Mouse (Mus musculus): Measurements from ENCODE around the gene Tefm. TPM values are rescaled to one million over a fixed set of nuclear protein-coding genes. Genes with fewer than 3 reads are reported as not detected.
A peak's percentile ranks its signal among the peaks of the same experiment; 100 is the strongest.
"Not testable (repeated sequence)": the region's sequence is repeated elsewhere in the genome, so short reads cannot be mapped to it uniquely, and the experiment has no call there.

The Tefm gene
- total RNA-seq (2015): 26.8 and 28.9 TPM in 2 replicates
- total RNA-seq (2017): 21.1 and 27.3 TPM in 2 replicates

DNA sequence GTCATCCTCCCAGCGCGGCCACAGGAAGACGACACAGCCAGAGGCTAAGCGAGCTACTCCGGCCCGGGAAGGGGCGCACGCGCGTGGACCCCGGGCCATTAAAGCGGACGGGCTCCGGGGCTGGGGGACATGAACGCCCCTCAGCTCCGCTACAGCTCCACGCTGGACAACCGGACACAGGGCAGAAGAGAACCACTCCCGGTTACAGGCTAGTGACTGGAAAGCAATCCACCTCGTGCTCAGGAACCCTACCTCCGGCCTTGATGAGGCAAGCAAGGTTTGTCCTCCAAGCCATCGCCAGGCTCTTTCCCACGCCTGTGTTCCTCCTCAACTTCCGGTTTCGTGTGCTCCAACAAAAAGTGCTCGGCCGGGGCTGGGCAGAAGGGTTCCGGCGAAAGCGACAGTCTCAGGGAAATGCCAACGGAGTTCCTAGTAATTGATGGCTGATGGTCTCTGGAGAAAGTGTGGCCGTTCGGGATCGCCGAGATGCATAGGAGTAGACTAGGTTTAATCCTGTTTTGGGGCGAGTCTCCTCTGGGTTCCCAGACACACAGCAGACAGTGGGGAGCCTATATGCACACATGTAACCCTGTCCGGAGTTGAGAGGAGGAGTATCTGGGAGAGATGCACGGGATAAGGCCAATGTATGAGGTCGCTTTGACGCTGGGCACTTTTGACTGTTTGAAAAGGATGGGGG, at the start of gene Tefm:
Tefm (minus strand) TSS at position 351 of the 697 bp plus-strand sequence.
- ATAC-seq (replicated peaks; ENCODE audit: poor library complexity): peak; percentile 94

GRCm38 (mm10) chr11:80190280-80190679, 48.3 kb upstream of the Tefm start:
- no peak for ATAC-seq (replicated peaks; ENCODE audit: poor library complexity)

DNA sequence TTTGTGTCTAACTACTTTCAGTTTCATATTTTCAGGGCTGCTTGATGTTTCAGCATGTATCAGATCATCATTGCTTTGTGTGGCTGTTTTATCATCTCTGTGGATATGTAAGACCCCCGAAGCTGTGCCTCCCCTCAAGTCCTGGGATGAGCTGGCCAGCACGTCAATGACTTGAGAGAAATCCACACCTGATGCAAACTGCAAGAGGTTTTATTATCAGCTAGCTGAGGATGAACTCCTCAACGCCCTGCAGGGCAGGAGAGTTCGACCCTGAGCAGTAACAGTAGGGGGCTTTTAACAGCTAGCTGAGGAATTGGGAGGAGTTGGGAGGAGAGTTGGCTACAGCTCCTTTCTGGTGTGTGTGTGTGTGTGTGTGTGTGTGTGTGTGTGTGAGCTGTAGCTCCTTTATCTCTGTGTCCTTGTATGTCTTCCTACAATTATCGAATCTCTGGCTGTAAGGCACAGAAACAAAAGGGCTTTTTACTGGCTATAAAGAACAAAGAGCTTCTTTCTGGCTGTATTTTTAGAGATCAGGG, 43.5 kb upstream of the Tefm start:
- not testable (repeated sequence) for ATAC-seq (replicated peaks; ENCODE audit: poor library complexity)

- no peak for ATAC-seq (replicated peaks; ENCODE audit: poor library complexity)
Measured at GRCm38 (mm10) chr11:80184531-80185071, 42.6 kb upstream of the Tefm start.

- ATAC-seq (replicated peaks; ENCODE audit: poor library complexity): peak; percentile 99
Measured at GRCm38 (mm10) chr11:80183705-80184255, 41.8 kb upstream of the Tefm start, which contains the start of gene Rnf135. Gene Rnf135 (plus strand): TSS chr11:80183851.

DNA sequence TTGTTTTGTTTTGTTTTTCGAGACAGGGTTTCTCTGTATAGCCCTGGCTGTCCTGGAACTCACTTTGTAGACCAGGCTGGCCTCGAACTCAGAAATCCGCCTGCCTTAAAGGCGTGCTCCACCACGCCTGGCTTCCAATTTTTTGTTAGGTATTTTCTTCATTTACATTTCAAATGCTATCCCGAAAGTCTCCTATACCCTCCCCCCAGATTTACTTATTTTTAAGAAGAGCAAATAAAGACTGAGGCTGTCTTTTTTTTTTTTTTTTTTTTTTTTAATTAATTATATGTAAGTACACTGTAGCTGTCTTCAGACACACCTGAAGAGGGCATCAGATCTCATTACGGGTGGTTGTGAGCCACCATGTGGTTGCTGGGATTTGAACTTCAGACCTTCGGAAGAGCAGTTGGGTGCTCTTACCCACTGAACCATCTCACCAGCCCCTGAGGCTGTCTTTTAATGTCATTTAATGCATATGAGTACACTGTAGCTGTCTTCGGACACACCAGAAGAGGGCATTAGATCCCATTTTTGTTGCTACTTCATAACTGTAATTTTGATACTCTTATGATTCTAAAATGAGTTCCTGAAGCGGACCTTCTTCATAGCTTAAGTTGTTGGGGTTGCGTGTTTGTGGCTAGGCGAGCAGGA, 41.2 kb upstream of the Tefm start:
- ATAC-seq (replicated peaks; ENCODE audit: poor library complexity): peak; percentile 51

GRCm38 (mm10) chr11:80181021-80181749, 39.2 kb upstream of the Tefm start:
- ATAC-seq (replicated peaks; ENCODE audit: poor library complexity): no peak

GRCm38 (mm10) chr11:80178316-80178715, 36.3 kb upstream of the Tefm start:
- ATAC-seq (replicated peaks; ENCODE audit: poor library complexity): no peak

GRCm38 (mm10) chr11:80176911-80177895, 35.2 kb upstream of the Tefm start:
- ATAC-seq (replicated peaks; ENCODE audit: poor library complexity): peak; percentile 37

DNA sequence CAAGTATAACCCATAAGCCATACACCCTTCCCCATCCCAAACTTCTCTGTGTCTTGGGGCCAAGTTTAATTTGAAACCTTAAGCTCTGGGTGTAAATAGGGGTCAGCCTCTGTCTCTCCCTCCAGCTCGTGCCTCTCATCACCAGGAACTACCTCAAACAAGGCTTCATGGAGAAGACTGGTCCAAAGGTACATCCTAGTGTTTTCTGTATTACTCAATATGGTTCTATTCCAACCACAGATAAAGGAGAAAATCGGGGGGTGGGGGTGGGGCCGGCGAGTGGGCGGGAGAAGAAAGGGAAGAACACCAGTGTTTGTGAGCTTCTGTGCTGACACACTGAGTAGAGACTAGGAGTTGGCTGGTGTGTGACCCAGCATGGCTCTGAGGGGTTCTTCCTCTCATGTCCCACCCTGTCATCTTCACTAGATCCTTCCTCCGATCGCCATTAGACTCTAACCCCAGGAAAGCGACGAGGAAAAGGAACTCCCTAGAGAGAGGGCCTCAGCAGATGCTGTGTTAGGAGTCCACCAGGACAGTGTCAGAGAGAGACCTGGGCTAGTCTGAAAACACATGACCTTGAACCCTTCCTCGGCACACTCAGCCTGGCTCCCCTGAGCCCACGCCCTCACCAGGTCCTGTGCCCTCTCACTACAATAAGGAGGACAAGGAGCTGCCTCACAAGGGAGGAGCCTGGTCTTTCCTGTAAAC, 32.1 kb upstream of the Tefm start:
- no peak for ATAC-seq (replicated peaks; ENCODE audit: poor library complexity)

DNA sequence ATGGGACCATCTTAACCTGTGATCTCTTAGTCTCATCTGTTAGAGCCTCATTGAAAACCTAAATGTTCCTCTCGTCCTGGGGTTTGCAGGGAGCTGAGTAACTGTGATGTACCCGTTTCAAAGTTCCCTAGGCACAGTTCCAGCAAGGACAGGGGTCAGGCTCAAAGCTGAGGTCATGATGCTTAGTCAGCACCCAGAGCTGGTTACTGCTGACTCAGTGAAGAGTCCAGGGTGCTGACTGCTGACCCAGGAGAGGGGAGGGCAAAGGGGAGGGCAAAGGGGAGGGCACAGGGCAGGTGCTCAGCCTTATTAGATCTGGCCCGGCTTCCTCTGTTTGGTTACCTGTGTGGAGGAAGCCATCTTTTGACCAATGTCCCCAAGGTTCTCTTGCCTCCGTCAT, 29.9 kb upstream of the Tefm start:
- ATAC-seq (replicated peaks; ENCODE audit: poor library complexity): no peak

- ATAC-seq (replicated peaks; ENCODE audit: poor library complexity): no peak
Measured at GRCm38 (mm10) chr11:80170351-80170750, 28.4 kb upstream of the Tefm start.

DNA sequence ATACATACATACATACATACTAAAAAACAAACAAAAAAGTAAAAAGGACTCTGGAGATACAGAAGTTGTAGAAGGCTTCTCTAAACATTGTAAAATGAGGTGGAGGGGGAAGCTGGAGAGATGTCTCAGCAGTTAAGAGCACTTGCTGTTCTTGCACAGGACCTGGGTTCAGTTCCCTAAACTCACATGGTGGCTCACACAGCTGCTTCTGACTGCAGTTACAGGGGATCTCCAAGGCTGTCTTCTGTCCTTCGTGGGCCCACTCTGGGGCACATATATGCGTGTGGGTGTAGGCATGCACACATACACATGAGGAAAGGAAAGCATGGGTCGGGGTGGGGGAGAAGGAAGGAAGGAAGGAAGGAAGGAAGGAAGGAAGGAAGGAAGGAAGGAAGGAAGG, 27.7 kb upstream of the Tefm start:
- no peak for ATAC-seq (replicated peaks; ENCODE audit: poor library complexity)

DNA sequence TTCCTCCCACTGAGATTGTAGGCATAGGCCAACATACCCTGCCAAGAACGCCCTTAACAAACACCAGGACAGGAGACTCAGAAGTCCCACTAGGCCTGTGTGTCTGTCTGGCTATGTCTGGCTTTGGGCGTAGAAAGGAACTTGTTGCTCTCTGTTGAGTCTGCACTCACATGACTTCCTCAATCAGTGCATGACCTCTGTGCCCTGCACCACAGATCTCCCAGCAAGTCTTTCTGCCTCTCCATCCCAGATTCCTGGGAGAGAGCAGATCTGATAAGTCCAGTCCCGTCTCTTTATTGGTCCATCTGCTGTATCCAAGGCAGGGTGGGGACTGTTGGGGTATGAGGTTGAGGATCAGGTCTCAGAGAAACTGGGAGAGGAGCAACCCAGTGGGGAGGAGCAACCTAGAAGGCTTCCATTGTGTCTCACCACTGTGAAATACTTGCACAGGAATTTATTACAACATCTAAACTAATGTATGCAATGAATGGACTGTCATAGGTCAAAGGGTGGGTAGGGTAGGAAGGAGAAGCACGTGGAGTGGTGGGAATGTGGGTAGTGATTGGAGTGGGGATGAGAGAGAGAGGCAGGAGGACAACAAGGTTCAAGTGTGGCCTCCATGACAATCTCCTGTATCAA, 26.8 kb upstream of the Tefm start:
- 0 out of 2 replicates have a peak, but pooled peaks have one; percentile 23 for ATAC-seq (replicated peaks; ENCODE audit: poor library complexity)

DNA sequence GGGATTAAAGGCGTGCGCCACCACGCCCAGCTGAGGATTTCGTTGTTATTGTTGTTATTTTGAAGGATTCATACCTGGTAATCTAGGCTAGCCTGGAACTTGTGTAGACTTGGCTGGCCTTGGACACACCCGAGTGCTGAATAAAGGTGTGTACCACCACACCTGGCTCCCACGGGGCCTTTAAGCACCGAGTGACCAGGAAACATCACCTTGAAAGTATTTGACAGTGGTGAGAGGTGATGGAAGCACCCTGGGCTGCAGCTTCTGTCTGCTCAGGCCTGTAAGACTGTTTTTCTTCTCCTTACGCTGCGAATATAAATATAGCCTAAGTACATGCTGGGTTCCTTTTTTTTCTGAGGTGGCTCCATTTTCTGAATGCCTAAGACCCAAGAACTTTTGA, 26.1 kb upstream of the Tefm start:
- ATAC-seq (replicated peaks; ENCODE audit: poor library complexity): no peak

- no peak for ATAC-seq (replicated peaks; ENCODE audit: poor library complexity)
Measured at GRCm38 (mm10) chr11:80164224-80164623, 22.2 kb upstream of the Tefm start.

DNA sequence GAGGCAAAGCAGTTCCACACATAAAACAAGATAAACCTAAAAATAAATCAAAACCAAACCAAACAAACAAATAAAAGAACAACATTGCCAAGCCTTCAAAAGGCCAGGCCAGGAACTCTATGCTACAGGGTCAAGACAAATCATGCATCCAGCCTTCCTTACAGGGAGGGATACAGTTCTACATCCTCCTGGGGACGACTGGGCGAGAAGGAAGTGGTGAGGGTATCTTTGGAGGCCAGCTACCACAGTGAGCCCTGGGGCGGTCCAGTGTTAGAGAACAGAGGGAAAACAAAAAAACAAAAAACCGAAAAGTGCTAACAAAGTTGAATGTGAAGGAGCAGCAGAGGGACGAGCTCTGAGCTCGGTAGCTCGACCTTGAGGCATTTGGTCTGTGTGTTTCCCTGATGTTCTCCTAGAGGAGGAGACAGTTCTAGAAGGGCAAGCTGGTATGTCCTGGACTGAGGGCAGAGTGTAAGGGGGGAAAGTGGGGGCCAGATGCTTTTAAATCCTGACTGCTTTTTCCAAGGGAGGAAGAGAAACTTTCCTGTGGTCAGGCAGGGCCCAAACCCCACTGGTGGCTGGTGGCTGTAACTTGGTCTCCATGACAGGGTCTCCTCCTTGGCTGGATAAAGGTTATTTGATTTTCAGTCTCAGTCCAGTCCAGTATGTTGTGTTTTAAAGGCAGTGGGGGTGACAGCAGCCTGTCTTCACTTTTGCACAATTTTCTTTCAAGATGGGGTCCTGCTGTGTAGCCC, 21.6 kb upstream of the Tefm start:
- ATAC-seq (replicated peaks; ENCODE audit: poor library complexity): peak; percentile 34; the same call in 1 of the 2 replicates

DNA sequence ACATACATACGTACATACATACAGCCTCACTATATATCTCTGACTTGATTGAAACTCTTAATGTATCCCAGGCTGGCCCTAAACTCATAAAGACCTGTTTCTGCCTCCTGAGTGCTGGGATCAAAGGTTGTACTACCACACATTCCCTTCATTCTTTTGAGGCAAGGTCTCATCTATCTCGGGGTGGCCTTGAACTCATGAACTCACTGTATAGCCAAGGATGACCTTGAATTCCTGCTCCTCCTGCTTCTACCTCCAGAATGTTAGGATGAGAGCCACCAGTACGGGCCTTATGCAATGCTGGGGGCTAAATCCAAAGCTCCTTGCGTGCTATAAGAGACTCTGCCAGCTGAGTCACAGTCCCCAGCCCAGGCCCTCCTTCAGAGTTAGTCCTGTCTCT, 19.1 kb upstream of the Tefm start:
- ATAC-seq (replicated peaks; ENCODE audit: poor library complexity): no peak

Data from megakaryocyte progenitor cell, adult 5-6 weeks (primary cell).